Mouse (Mus musculus) erythroblast, embryonic 14.5 days (primary cell): Measurements from ENCODE around the gene Prn.

Experiments used
- GATA1 ChIP-seq: IDR thresholded peaks from 2 replicates; pipeline ENCODE4 v1.6.1; 2012; ENCODE audit warnings: low read length, inconsistent platforms, mixed read lengths
- TAL1 ChIP-seq: IDR thresholded peaks from 3 replicates; pipeline ENCODE4 v1.6.1; 2012; ENCODE audit warnings: low read length, inconsistent platforms, mixed read lengths

GRCm38 (mm10) chr2:131987950-131988349, 78.2 kb downstream of the Prn start:
- no peak for TF ChIP-seq GATA1
- TF ChIP-seq TAL1: no peak
